Mouse (Mus musculus) common myeloid progenitor, adult 5-6 weeks (primary cell): Measurements from ENCODE around the gene Pkd2. TPM values are rescaled to one million over a fixed set of nuclear protein-coding genes. Genes with fewer than 3 reads are reported as not detected.

Experiments
- ATAC-seq: replicated peaks from 2 replicates; pipeline ENCODE4 v1.8.0; 2016; ENCODE audit warnings: low read depth, mild to moderate bottlenecking, moderate TSS enrichment, inconsistent platforms; ENCODE audit not compliant: poor library complexity, severe bottlenecking
- total RNA-seq: library from RNA; stranded (forward); fragments of 200-1000, 187-1606 nt; gene quantifications from 2 replicates; pipeline ENCODE4 v1.2.3, GENCODE M21; 2017

The Pkd2 gene
- total RNA-seq, 1 experiment from 2014 or later, result 6.2 TPM

DNA sequence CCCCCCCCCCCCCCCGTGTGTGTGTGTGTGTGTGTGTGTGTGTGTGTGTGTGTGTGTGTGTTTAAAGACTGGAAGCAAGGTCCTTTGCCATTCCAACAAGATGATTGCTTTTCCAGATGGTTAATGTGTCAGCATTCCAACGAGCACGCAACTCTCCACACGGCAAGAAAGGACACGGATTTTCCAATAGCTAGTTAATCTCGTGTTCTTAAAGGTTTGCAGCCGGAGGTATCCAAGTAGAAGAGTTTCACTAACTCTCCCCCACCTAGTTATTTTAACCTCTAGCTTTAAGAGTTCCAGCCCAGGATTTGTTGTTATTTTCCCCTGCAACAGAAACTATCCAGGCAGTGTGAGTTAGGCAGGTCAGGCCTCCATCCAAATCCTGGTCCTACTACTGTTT lies 1.6 kb downstream of the Pkd2 start:
- ATAC-seq, result no peak

DNA sequence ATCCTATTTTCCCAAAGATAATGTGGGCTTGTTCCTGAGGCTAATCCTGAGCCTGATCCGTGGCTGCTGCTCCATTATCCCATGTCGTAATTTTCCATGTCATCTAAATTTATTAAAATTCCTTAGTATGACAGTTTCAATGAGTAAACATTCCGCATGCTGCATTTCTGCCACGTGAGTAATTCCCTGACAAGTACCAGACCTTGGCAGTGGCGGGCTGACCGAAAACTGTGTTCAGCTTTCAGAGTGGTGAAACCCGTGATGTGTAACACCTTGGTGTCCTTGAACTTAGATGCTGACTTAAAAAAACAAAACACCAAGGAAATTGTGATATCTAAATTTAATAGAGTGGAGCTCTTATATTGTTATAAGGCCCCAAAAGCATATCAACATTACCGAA lies 6.0 kb downstream of the Pkd2 start:
- ATAC-seq, result no peak

DNA sequence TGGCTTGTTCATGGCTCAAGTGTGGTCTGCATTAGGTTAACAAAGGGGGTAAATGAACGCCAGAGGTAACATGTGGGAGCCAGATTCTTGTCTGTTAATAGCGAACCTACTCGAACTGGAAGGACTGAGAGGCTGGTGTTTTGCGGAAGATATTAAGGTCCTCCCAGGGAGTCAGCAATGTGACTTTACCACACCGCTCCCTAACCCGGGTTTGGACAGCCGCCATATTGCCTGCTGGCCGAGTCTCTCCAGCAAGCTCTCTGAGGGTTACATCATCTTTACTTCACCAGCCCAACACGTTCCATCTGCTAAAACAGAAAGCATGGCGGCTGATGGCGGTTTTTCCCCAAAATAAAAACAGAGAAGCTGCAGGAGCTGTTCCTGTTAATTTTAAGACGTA lies 6.5 kb downstream of the Pkd2 start:
- no peak for ATAC-seq

DNA sequence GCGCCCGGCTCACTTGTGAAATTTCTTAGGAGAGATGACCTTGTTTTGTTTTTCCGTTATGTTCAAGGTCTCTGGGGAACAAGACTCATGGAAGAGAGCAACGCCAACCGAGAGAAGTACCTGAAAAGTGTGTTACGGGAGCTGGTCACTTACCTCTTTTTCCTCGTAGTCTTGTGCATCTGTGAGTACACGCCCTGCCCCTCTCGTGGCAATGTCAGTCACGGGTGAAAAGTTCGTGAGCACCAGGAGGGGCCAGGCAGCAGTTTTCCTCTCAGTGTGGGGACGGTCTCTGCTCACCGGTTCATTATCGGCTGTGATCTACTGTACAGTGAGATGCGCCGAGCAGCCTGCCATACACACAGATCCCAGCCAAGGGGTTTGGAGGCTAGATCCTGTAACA lies 7.6 kb downstream of the Pkd2 start:
- ATAC-seq, result no peak

DNA sequence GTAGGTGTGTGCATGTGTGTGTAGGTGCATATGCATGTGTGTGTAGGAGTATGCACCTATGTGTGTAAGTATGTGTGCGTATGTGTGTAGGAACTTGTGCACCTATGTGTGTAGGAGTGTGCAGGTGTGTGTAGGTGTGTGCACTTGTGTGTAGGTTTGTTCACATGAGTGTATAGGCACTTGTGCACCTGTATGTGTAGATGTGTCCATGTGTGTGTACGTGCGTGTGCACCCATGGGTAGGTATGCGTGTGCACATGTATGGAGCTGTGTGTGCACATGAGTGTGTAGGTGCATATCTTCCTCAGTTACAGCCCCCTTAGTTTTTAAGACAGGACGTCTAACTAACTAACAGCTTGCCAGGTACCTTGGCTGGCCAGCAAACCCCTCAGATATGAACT lies 9.3 kb downstream of the Pkd2 start:
- no peak for ATAC-seq

DNA sequence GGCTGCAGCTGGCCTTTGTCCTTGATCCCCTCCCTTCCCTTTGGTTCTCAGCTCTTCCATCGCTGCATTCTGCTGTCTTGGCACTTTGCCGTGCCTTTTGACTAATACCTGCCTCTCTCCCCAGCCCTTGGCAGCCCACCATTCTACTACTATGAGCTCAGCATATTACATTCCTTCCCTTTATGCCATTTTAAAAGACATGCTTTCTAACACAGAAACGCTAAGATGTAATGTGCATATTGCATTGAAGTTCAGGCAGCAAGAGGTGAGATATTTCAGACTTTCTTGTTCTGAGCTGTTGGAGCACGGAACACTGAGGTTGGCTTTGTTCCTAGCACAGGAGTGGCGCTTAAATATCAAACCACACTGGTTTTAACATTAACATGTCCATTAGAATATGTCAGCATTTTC lies 11.7 kb downstream of the Pkd2 start:
- no peak for ATAC-seq

DNA sequence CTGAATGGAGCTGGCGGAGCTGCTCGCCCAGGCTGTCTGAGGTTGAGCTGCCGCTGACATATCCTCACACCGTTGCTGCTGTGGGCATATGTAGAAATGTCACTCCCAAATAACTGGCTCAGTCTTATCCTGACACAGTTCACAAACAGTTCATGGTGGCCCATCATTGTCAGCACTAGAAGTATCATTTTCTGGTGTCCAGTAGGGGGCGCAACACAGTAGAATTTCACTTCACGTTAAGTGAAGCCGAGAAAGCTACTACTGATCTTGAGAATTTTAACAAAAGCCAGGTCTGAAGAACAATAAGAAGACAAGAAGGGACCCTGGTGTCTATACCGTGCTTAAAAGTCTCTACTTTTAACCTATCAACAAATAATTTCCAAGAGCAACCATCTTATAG lies 13.1 kb downstream of the Pkd2 start:
- ATAC-seq, result no peak

DNA sequence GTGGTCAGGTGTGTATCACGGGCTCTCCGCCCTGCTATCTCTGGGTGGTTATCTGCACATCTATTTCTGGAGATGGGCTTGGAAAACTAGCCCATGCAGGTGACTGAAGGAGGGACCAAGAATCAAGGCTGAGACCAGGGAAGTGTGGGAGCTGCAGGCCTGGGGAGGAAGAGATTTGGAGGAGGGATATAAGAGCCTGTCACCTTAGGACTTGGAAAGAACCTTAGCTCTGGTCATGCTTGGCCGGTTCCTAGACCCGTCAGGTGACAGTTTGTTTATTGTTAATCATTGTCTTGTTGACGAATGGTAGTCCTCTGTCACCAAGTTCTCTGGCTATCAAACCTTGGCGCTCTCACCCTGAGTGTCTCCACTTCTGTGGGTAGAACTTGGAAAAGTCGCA lies 21.1 kb downstream of the Pkd2 start:
- ATAC-seq, result no peak

DNA sequence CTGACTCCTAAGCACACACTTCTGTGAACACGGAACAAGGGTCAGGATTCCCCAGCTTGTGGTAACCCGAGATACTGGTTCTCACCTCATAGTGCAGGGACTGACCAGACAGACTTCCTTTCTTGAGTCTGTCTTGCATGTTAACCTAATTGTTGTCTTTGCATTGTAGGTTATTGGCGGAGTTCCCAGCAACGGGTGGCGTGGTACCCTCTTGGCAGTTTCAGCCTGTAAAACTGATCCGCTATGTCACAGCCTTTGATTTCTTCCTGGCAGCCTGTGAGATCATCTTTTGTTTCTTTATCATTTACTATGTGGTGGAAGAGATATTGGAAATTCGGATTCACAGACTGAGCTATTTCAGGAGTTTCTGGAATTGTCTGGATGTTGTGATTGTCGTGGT lies 23.6 kb downstream of the Pkd2 start:
- ATAC-seq, result no peak

DNA sequence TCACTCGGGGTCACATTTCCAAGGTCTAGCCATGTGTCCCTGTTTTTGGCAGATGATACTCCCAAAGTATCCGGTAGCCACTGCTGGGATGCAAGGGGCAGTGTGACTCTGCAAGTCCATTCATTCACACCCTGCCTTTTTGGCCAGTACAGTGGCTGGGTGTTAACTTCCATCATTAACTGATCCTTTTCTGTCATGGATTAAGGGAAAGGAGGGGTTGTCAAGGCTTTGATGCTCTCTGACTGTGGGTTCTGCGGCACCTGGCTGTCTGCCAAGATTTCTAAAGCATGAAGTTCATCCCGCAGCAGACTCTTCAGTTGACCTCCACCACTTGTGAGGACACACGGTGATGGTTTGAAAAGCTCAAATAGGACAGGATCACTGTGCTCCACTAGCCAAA lies 32.3 kb downstream of the Pkd2 start:
- ATAC-seq, result no peak

DNA sequence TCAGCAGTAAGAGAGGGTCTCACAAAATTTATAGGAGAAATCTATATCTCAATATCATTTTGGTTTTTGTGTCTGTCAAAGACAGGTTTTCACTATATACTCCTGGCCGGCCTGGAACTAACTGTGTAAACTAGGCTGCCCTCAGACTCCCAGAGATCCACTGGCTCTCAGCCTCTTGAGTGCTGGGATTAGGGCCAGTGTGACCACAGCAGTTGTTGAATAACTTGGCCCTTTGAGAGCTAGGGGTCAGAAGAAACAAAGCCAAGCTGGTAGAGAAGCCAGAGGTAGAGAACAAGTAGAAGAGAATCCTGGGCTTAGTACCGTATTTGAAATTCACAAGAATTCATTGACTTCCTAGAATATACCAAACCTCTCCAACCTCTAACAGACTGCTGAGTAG lies 45.6 kb downstream of the Pkd2 start:
- ATAC-seq, result no peak

DNA sequence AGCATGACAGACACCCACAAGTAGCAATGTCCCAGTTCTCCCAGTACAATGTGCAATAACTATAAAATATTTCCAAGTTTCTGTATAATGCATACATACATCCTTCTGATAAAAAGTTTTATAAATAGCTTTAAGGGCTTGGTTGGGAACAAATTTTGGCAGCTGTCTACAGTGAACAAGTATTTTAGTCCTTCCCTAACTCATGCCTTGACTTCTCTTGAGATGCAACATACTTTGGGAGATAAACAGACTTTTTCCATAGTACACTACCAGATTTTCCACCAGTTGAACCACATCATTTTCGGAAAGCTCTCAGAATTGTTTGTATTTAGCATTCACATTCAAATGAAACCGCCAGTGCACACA lies 48.6 kb downstream of the Pkd2 start:
- ATAC-seq, result peak; percentile 2; the same call in 1 of the 2 replicates

DNA sequence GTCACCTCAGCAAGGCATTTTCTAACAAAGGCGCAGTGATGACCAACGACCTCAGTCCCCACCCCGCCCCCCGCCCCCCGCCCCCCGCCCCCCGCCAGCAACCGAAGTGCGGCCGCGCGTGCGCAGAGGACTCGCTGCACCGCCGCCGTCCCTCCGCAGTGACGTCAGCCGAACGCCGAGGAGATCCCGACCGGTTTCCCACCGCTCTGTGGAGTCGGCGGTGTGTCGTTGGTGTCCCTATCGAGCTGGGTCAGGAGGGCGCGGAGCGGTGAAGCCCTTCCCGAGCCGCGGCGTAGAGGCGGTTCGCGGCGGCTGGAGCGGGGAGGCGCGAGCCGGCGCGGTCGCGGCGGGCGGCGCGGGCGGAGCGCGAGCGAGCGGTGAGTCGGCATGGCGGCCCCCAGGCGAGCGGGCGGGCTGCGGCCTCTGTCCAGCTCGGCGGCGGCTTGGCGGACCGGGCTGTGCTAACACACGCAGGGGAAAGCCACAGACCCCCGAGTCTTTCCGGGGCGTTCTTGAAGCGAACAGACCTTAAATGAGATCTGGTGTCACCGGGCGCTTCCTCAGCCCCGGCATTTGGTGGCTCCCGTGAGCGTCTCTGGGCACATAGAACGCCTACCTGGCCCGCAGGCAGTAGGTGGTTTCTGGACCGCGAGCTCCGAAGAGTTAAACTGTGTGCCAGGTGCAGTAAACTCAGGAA lies 49.1 kb downstream of the Pkd2 start, which contains the start of gene BC005561:
Gene BC005561, plus strand, starts transcription at position 158 of the 697 bp plus-strand sequence.
- ATAC-seq, result peak; percentile 93

DNA sequence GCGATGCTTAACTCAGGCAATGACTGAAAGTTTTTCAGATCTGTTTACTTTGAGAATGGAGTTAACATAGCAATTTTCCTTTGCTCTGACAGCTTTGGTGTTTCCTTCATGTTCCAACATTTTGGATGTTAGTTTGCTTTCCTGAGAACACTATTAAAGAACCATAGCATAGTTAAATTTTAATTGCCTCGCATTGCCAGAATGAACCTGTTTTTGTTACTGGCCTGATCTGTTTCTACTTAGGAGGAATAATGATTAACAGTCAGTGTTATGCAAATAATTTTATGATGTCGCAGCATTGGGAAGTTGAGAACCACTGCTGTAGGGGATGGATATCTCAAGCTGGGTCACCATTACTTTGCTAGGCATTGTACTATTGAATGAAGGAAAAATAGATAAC lies 52.0 kb downstream of the Pkd2 start:
- ATAC-seq, result no peak

DNA sequence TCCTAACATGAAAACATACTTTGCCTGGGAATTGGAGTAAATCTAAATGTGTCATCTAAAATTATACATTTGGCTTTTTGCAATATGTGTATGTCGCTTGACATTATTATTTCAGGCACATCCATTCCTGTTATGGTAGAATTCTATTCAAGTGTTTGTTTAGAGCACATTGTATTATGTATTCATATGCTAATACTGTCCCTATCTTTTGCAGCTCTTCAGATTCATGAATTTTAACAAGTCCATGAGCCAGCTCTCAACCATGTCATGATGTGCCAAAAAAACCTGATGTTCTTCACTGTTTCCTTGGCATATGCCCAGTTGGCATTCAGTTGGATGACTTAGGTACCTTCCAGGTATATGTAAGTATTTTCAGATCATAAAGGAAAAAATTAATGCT lies 79.4 kb downstream of the Pkd2 start:
- no peak for ATAC-seq

DNA sequence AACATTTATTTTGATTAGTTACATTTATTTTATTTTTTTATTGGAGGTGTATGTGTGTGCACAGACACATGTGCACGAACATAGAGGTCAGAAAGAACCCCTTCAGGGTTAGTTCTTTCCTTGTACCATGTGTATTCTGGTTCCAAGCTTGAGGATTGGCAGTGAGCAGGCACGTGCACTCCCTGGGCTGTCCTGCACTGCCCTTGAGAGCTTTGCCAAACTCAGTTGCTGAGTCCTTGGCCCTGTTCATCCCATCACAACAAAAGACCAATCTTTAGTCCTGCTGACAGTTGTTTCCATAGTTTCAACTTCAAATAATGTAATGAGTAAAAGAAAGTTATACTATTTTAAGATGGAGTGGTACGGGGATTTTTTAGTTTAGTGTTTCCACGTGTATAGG lies 80.1 kb downstream of the Pkd2 start:
- ATAC-seq, result no peak

Other genes starting within 250 kb of the Pkd2 start
- 0.15 TPM in 1 of 2 replicates, not detected in the other for gene Ibsp, start 160.3 kb upstream of the Pkd2 start, total RNA-seq
- gene Mepe, start 134.1 kb upstream of the Pkd2 start, total RNA-seq, result not detected in 2 replicates
- 0.82 and 11.7 TPM in 2 replicates for gene Spp1, start 24.3 kb upstream of the Pkd2 start, total RNA-seq
- 17.3 and 21.2 TPM in 2 replicates for gene BC005561, start 48.9 kb downstream of the Pkd2 start, total RNA-seq